Mouse (Mus musculus) lung, postnatal 36 days (tissue): ENCODE results near the gene Cbx5.

Source experiments
- DNase-seq: peaks from one replicate; pipeline ENCODE4 v3.0.0; 2022; ENCODE audit warnings: mixed read lengths

Cbx5 gene

GRCm38 (mm10) chr15:103214971-103215907 lies 24.4 kb downstream of the Cbx5 start:
- DNase-seq: peak; percentile 89

- DNase-seq: no peak
Measured at GRCm38 (mm10) chr15:103214149-103214548, 25.5 kb downstream of the Cbx5 start.

GRCm38 (mm10) chr15:103205156-103205555 lies 34.5 kb downstream of the Cbx5 start:
- peak; percentile 62 for DNase-seq

GRCm38 (mm10) chr15:103202088-103202793 lies 37.4 kb downstream of the Cbx5 start:
- peak; percentile 79 for DNase-seq

GRCm38 (mm10) chr15:103197785-103198184 lies 41.8 kb downstream of the Cbx5 start:
- no peak for DNase-seq

- no peak for DNase-seq
Measured at GRCm38 (mm10) chr15:103196835-103197234, 42.8 kb downstream of the Cbx5 start.

- peak; percentile 75 for DNase-seq
Measured at GRCm38 (mm10) chr15:103193606-103194005, 46.0 kb downstream of the Cbx5 start.

- DNase-seq: peak; percentile 57
Measured at GRCm38 (mm10) chr15:103190531-103191462, 48.8 kb downstream of the Cbx5 start.

- DNase-seq: no peak
Measured at GRCm38 (mm10) chr15:103190083-103190482, 49.5 kb downstream of the Cbx5 start.

GRCm38 (mm10) chr15:103187803-103188202 lies 51.8 kb downstream of the Cbx5 start:
- no peak for DNase-seq

- peak; percentile 65 for DNase-seq
Measured at GRCm38 (mm10) chr15:103185462-103186198, 54.0 kb downstream of the Cbx5 start.

- DNase-seq: no peak
Measured at GRCm38 (mm10) chr15:103183651-103184610, 55.7 kb downstream of the Cbx5 start.

- DNase-seq: peak; percentile 77
Measured at GRCm38 (mm10) chr15:103183135-103183534, 56.5 kb downstream of the Cbx5 start.

- peak; percentile 85 for DNase-seq
Measured at GRCm38 (mm10) chr15:103182166-103182790, 57.3 kb downstream of the Cbx5 start.

- no peak for DNase-seq
Measured at GRCm38 (mm10) chr15:103180406-103180805, 59.2 kb downstream of the Cbx5 start.

- no peak for DNase-seq
Measured at GRCm38 (mm10) chr15:103178767-103179166, 60.8 kb downstream of the Cbx5 start.

- DNase-seq: peak; percentile 30
Measured at GRCm38 (mm10) chr15:103178137-103178536, 61.5 kb downstream of the Cbx5 start.

- DNase-seq: no peak
Measured at GRCm38 (mm10) chr15:103177611-103178041, 62.0 kb downstream of the Cbx5 start.

GRCm38 (mm10) chr15:103176874-103177421 lies 62.7 kb downstream of the Cbx5 start:
- DNase-seq: peak; percentile 96

GRCm38 (mm10) chr15:103173251-103173650 lies 66.4 kb downstream of the Cbx5 start:
- no peak for DNase-seq
